Mouse (Mus musculus) neural tube, embryonic 14.5 days (tissue): ENCODE results near the gene Gm28038. TPM values are rescaled to one million over a fixed set of nuclear protein-coding genes. Genes with fewer than 3 reads are reported as not detected.

Experiments
- ATAC-seq: fragments of 200-750 bp; cut with Nextera tagmentation; 2 replicates; pipeline ENCODE4 v1.8.0; 2017; ENCODE audit warnings: low read depth, mild to moderate bottlenecking, moderate TSS enrichment, moderate library complexity
- H3K27ac ChIP-seq: fragments of 300-500 bp; sonication (generic); 2 replicates; pipeline ENCODE4 v1.5.1; 2014; ENCODE audit warnings: low read depth, mild to moderate bottlenecking, control low read depth, low read length, moderate library complexity, mixed read lengths
- H3K27me3 ChIP-seq: fragments of 300-500 bp; sonication (generic); 2 replicates; pipeline ENCODE4 v1.6.1; 2014; ENCODE audit warnings: low read length; ENCODE audit not compliant: control insufficient read depth, insufficient read depth
- H3K36me3 ChIP-seq: fragments of 300-500 bp; sonication (generic); 2 replicates; pipeline ENCODE4 v1.6.1; 2014; ENCODE audit warnings: low read length, mixed read lengths; ENCODE audit not compliant: control insufficient read depth, insufficient read depth
- H3K4me1 ChIP-seq: fragments of 300-500 bp; sonication (generic); 2 replicates; pipeline ENCODE4 v1.6.1; 2014; ENCODE audit warnings: low read length; ENCODE audit not compliant: control insufficient read depth, insufficient read depth
- H3K4me2 ChIP-seq: fragments of 300-500 bp; sonication (generic); 2 replicates; pipeline ENCODE4 v1.6.1; 2014; ENCODE audit warnings: mild to moderate bottlenecking, low read depth, low read length, control low read depth
- H3K4me3 ChIP-seq: fragments of 300-500 bp; sonication (generic); 2 replicates; pipeline ENCODE4 v1.5.1; 2014; ENCODE audit warnings: low read depth, low read length, control low read depth, mixed read lengths
- H3K9ac ChIP-seq: fragments of 300-500 bp; sonication (generic); replicated peaks from 2 replicates; pipeline ENCODE4 v1.6.1; 2014; ENCODE audit warnings: low read depth, mild to moderate bottlenecking, control low read depth, low read length, mixed read lengths
- H3K9me3 ChIP-seq: fragments of 300-500 bp; sonication (generic); 2 replicates; pipeline ENCODE4 v1.6.1; 2016; ENCODE audit warnings: low read length; ENCODE audit not compliant: control insufficient read depth
- WGBS: fragments of 180-500 bp; shearing (Covaris S2); extraction: QIAGEN DNeasy Blood & Tissue Kit; methylation state at CpG from one replicate; pipeline ENCODE4 v1.1.7; 2014; 5-methylcytosine and 5-hydroxymethylcytosine counted together
- polyA plus RNA-seq: library from polyadenylated mRNA; unstranded; fragments of >200 nt; fragmentation: Nextera tagmentation; extraction: Ambion mirVana; gene quantifications from 2 replicates; pipeline ENCODE4 v1.2.1, GENCODE M21; 2014

Gene Gm28038
- polyA plus RNA-seq, 1 experiment from 2014 or later: not detected

- Histone ChIP-seq H3K9ac (no peak overlapping the region), H3K27me3 (no peaks in the 10 kb centered on the region), H3K4me2 (no peak overlapping the region), H3K27ac (no peak overlapping the region), H3K4me3 (no peak overlapping the region), H3K9me3 (no peaks in the 10 kb centered on the region), H3K4me1 (no peaks in the 10 kb centered on the region), H3K36me3 (peaks cover 70% of the 10 kb centered on the region)
- WGBS: 92% methylated on average over 6 of the region's 6 CpGs
- no peak for ATAC-seq
These were observed 68.4 kb downstream of the Gm28038 start for GRCm38 (mm10) chr2:30349196-30349595.

Other genes starting within 250 kb of the Gm28038 start
- gene Wdr34, start 232.2 kb upstream of the Gm28038 start, polyA plus RNA-seq: 57.4 and 74.1 TPM in 2 replicates
- 315 and 363 TPM in 2 replicates for gene Set, start 223.7 kb upstream of the Gm28038 start, polyA plus RNA-seq
- 0.70 and 1.5 TPM in 2 replicates for gene Pkn3, start 203.4 kb upstream of the Gm28038 start, polyA plus RNA-seq
- gene Zdhhc12, start 187.4 kb upstream of the Gm28038 start, polyA plus RNA-seq: 24.6 and 28.8 TPM in 2 replicates
- gene Zer1, start 156.5 kb upstream of the Gm28038 start, polyA plus RNA-seq: 16.0 and 20.9 TPM in 2 replicates
- 20.3 and 23.6 TPM in 2 replicates for gene Tbc1d13, start 147.3 kb upstream of the Gm28038 start, polyA plus RNA-seq
- gene Endog, start 109.5 kb upstream of the Gm28038 start, polyA plus RNA-seq: 27.1 and 30.4 TPM in 2 replicates
- gene Spout1, start 102.6 kb upstream of the Gm28038 start, polyA plus RNA-seq: 59.5 and 64.2 TPM in 2 replicates
- 14.5 and 19.5 TPM in 2 replicates for gene Kyat1, start 75.2 kb upstream of the Gm28038 start, polyA plus RNA-seq
- gene Lrrc8a, start 43.3 kb upstream of the Gm28038 start, polyA plus RNA-seq: 54.0 and 62.2 TPM in 2 replicates
- gene Gm28035, start 40.5 kb upstream of the Gm28038 start, polyA plus RNA-seq: 0.15 and 0.17 TPM in 2 replicates
- gene Phyhd1, start 14.8 kb upstream of the Gm28038 start, polyA plus RNA-seq: 4.5 and 5.1 TPM in 2 replicates
- gene Dolk, start 5.3 kb downstream of the Gm28038 start, polyA plus RNA-seq: 36.4 and 39.4 TPM in 2 replicates
- gene Nup188, start 5.4 kb downstream of the Gm28038 start, polyA plus RNA-seq: 21.8 and 25.3 TPM in 2 replicates
- 132 and 145 TPM in 2 replicates for gene Sh3glb2, start 78.3 kb downstream of the Gm28038 start, polyA plus RNA-seq
- gene Miga2, start 83.2 kb downstream of the Gm28038 start, polyA plus RNA-seq: 28.9 and 30.9 TPM in 2 replicates
- 51.5 and 57.7 TPM in 2 replicates for gene Dolpp1, start 111.2 kb downstream of the Gm28038 start, polyA plus RNA-seq
- 27.7 and 32.4 TPM in 2 replicates for gene Crat, start 134.8 kb downstream of the Gm28038 start, polyA plus RNA-seq
- 65.8 and 70.7 TPM in 2 replicates for gene Ptpa, start 135.0 kb downstream of the Gm28038 start, polyA plus RNA-seq
- 2.3 and 2.6 TPM in 2 replicates for gene Ier5l, start 193.2 kb downstream of the Gm28038 start, polyA plus RNA-seq